Mouse (Mus musculus): ENCODE results near the gene Mef2b. TPM values are rescaled to one million over a fixed set of nuclear protein-coding genes. Genes with fewer than 3 reads are reported as not detected.
A peak's percentile ranks its signal among the peaks of the same experiment; 100 is the strongest.

The Mef2b gene
- polyA plus RNA-seq, 1 experiment from 2014 or later = not detected

DNA sequence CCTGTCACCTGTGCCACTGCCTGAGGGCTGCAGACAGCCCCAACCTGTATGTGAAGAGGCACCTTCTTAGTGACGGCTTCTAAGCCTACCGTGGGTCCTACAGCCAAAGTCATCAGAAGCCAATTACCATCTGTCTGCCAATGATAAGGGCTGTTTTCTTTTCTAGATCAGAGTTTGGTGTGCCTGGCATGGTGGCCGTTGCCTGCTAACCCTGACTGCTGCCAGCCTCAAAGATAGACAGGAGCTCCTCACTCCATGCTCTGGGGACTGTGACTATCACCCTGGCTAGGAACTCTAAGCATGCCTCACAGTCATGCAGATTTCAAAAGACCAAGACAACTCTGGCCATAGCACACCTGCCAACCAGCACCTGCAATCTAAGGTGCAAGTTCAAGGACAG, 61.9 kb downstream of the Mef2b start:
- Histone ChIP-seq H3K36me3 (ENCODE audit: control insufficient read depth, insufficient read depth) (no peaks in the 10 kb centered on the region), H3K9ac (ENCODE audit: low read depth, low read length) (peak overlapping the region; percentile 63), H3K4me3 (ENCODE audit: low read depth, low read length) (peak overlapping the region; percentile 23; the same call in 1 of the 2 replicates), H3K27ac (ENCODE audit: low read length) (peak overlapping the region; percentile 83), H3K9me3 (replicated peaks; ENCODE audit: control insufficient read depth, low read length) (no peaks in the 10 kb centered on the region), H3K4me1 (ENCODE audit: control insufficient read depth, low read depth, low read length) (peaks cover 42% of the 10 kb centered on the region), H3K4me2 (ENCODE audit: low read depth, low read length) (peak overlapping the region; percentile 43), H3K27me3 (ENCODE audit: control insufficient read depth, insufficient read depth, low read depth, low read length) (no peaks in the 10 kb centered on the region)
- WGBS (ENCODE audit: insufficient replicate concordance) = 17% methylated on average over 3 of the region's 3 CpGs
- peak; percentile 82 for ATAC-seq (ENCODE audit: low read depth)

DNA sequence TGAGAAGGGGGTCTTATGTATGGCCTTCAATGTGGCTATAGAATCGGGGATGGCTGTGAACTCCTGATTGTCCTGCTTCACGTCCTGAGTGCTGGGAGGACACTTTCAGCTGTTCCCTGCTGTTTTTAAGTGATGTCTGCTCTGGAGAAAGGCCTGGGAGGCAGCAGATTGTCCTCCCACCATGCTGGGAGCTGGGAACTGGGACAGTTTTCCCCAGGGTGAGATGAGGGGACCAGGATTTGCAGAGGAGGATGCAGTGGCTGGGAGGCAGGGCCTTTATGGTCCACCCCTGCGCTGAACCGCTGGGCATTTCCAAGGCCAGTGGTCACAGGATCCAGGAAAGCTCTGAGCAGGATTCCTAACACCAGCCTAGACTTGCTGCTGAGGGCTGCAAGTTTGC, 63.6 kb downstream of the Mef2b start:
- WGBS (ENCODE audit: insufficient replicate concordance) = 75% methylated on average over 4 of the region's 4 CpGs
- Histone ChIP-seq H3K4me1 (ENCODE audit: control insufficient read depth, low read depth, low read length) (peaks cover 43% of the 10 kb centered on the region), H3K9ac (ENCODE audit: low read depth, low read length) (no peak overlapping the region), H3K9me3 (replicated peaks; ENCODE audit: control insufficient read depth, low read length) (no peaks in the 10 kb centered on the region), H3K36me3 (ENCODE audit: control insufficient read depth, insufficient read depth) (no peaks in the 10 kb centered on the region), H3K27me3 (ENCODE audit: control insufficient read depth, insufficient read depth, low read depth, low read length) (no peaks in the 10 kb centered on the region), H3K27ac (ENCODE audit: low read length) (no peak overlapping the region), H3K4me3 (ENCODE audit: low read depth, low read length) (no peak overlapping the region), H3K4me2 (ENCODE audit: low read depth, low read length) (no peak overlapping the region)
- ATAC-seq (ENCODE audit: low read depth) = no peak

DNA sequence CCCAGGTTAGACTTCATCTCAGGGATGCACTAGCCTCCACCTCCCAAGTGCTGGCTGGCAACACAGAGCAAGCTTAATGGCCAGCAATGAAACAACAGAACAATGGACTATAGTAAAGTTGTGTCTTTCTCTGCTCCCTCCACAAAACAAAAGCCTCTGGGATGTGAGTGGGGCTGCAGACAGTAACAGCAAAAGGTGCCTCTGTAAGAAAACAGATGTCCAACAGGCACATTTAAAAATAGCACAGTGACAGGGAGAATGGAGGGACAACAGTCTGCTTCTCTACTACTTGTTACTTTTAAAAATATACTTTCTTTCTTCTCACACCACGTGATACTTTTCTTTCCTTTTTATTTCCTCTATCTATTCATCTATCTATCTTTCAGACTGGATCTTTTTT, 65.2 kb downstream of the Mef2b start:
- H3K4me2 ChIP-seq (ENCODE audit: low read depth, low read length) = no peak overlapping the region
- no peak overlapping the region for H3K4me3 ChIP-seq (ENCODE audit: low read depth, low read length)
- H3K36me3 ChIP-seq (ENCODE audit: control insufficient read depth, insufficient read depth) = no peaks in the 10 kb centered on the region
- WGBS (ENCODE audit: insufficient replicate concordance) = 50% methylated on average over 1 of the region's 1 CpGs
- H3K4me1 ChIP-seq (ENCODE audit: control insufficient read depth, low read depth, low read length) = peaks cover 42% of the 10 kb centered on the region
- no peak overlapping the region for H3K27ac ChIP-seq (ENCODE audit: low read length)
- no peak for ATAC-seq (ENCODE audit: low read depth)
- H3K9me3 ChIP-seq (replicated peaks; ENCODE audit: control insufficient read depth, low read length) = no peaks in the 10 kb centered on the region
- no peak overlapping the region for H3K9ac ChIP-seq (ENCODE audit: low read depth, low read length)
- no peaks in the 10 kb centered on the region for H3K27me3 ChIP-seq (ENCODE audit: control insufficient read depth, insufficient read depth, low read depth, low read length)

DNA sequence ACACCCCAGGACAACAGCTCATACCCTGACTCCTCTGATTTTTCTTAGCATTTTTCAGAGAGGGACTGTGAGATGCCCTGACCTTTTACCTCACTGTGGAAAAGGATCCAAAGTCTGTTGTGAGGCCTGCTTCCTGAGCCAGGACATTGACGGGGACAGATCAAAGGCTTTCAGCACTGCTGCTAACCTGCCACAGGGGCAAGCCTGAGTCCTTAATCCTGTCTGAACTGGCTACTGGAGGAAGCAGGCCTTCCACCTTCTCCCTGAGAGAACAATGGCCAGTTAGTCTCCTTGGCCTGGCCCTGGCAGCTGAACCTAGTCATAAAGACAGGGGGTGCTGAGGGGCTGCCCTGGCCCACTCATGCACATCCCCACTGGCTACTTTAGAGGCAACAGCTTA, 68.6 kb downstream of the Mef2b start:
- 64% methylated on average over 1 of the region's 1 CpGs for WGBS (ENCODE audit: insufficient replicate concordance)
- Histone ChIP-seq H3K4me3 (ENCODE audit: low read depth, low read length) (no peak overlapping the region), H3K9ac (ENCODE audit: low read depth, low read length) (no peak overlapping the region), H3K27ac (ENCODE audit: low read length) (peak overlapping the region; percentile 49), H3K4me2 (ENCODE audit: low read depth, low read length) (no peak overlapping the region), H3K4me1 (ENCODE audit: control insufficient read depth, low read depth, low read length) (peaks cover 35% of the 10 kb centered on the region), H3K27me3 (ENCODE audit: control insufficient read depth, insufficient read depth, low read depth, low read length) (no peaks in the 10 kb centered on the region), H3K9me3 (replicated peaks; ENCODE audit: control insufficient read depth, low read length) (no peaks in the 10 kb centered on the region), H3K36me3 (ENCODE audit: control insufficient read depth, insufficient read depth) (no peaks in the 10 kb centered on the region)
- no peak for ATAC-seq (ENCODE audit: low read depth)

DNA sequence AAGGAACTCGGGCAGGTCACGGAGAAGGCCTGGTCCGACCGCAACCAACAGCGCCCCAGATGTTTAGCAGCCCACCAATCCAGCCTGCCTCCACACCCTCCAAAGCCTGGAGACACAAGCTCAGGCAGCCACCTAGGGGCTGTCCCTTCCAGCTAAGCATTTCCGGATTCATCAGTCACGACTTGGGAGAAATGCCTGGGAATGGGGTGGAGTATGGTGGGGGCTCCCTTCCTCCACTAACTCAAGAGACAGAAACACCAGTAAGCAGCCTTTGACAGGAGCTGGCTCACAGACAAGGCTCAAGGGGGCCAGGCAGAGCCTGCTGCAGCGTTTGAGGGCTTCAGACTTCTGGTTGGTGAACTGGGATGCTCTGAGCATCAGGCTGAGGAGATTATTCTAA, 71.0 kb downstream of the Mef2b start:
- H3K9me3 ChIP-seq (replicated peaks; ENCODE audit: control insufficient read depth, low read length) = no peaks in the 10 kb centered on the region
- no peak for ATAC-seq (ENCODE audit: low read depth)
- 49% methylated on average over 8 of the region's 8 CpGs for WGBS (ENCODE audit: insufficient replicate concordance)
- peak overlapping the region; percentile 29; the same call in 1 of the 2 replicates for H3K27ac ChIP-seq (ENCODE audit: low read length)
- no peaks in the 10 kb centered on the region for H3K36me3 ChIP-seq (ENCODE audit: control insufficient read depth, insufficient read depth)
- H3K4me1 ChIP-seq (ENCODE audit: control insufficient read depth, low read depth, low read length) = peaks cover 32% of the 10 kb centered on the region
- peak overlapping the region; percentile 5; the same call in 1 of the 2 replicates for H3K9ac ChIP-seq (ENCODE audit: low read depth, low read length)
- H3K4me3 ChIP-seq (ENCODE audit: low read depth, low read length) = peak overlapping the region; percentile 81
- no peaks in the 10 kb centered on the region for H3K27me3 ChIP-seq (ENCODE audit: control insufficient read depth, insufficient read depth, low read depth, low read length)
- H3K4me2 ChIP-seq (ENCODE audit: low read depth, low read length) = peak overlapping the region; percentile 98

DNA sequence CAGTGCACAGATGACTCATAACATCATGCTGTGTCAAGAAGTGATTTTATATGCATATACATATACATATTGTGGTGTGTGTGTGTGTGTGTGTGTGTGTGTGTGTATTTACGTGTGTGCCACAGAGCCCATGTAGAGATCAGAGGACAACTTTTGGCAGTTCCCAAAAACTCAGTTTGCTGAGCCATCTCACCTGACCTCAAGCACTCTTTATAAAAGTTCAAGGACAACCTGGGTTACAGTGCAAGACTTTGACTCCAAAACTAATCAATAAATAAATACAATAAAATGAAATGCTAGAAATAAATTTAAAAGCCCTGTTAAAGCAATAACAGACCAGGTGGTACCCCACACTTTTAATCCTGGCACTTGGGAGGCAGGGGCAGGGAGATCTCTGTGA, 71.8 kb downstream of the Mef2b start:
- 38% methylated on average over 1 of the region's 1 CpGs for WGBS (ENCODE audit: insufficient replicate concordance)
- Histone ChIP-seq H3K9me3 (replicated peaks; ENCODE audit: control insufficient read depth, low read length) (no peaks in the 10 kb centered on the region), H3K27ac (ENCODE audit: low read length) (peak overlapping the region; percentile 84), H3K4me3 (ENCODE audit: low read depth, low read length) (peak overlapping the region; percentile 81), H3K4me1 (ENCODE audit: control insufficient read depth, low read depth, low read length) (peaks cover 32% of the 10 kb centered on the region), H3K4me2 (ENCODE audit: low read depth, low read length) (peak overlapping the region; percentile 98), H3K36me3 (ENCODE audit: control insufficient read depth, insufficient read depth) (no peaks in the 10 kb centered on the region), H3K27me3 (ENCODE audit: control insufficient read depth, insufficient read depth, low read depth, low read length) (no peaks in the 10 kb centered on the region), H3K9ac (ENCODE audit: low read depth, low read length) (peak overlapping the region; percentile 87)
- no peak for ATAC-seq (ENCODE audit: low read depth)

DNA sequence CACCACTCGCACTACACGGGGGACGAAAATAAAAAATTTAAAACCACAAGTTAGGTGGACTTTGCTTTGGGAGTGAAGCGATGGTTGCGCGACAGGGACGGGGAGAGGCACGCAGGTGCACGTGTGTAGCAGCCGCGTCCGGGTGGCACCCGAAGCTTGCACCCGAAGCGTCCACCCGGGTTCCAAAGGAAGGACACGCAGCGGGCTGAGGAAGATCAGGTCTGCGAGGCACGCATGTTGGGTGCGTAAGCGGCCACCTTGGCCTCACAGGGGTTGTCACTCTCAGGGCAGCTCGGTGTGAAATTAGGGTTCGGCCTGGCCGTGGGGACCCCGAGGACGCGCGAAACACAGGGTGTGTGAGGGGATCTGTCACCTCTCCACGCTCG, 72.2 kb downstream of the Mef2b start:
- WGBS (ENCODE audit: insufficient replicate concordance) = under 1% methylated on average over 24 of the region's 31 CpGs
- no peaks in the 10 kb centered on the region for H3K27me3 ChIP-seq (ENCODE audit: control insufficient read depth, insufficient read depth, low read depth, low read length)
- peak overlapping the region; percentile 84 for H3K27ac ChIP-seq (ENCODE audit: low read length)
- peaks cover 32% of the 10 kb centered on the region for H3K4me1 ChIP-seq (ENCODE audit: control insufficient read depth, low read depth, low read length)
- no peaks in the 10 kb centered on the region for H3K9me3 ChIP-seq (replicated peaks; ENCODE audit: control insufficient read depth, low read length)
- peak overlapping the region; percentile 87 for H3K9ac ChIP-seq (ENCODE audit: low read depth, low read length)
- no peak for ATAC-seq (ENCODE audit: low read depth)
- no peaks in the 10 kb centered on the region for H3K36me3 ChIP-seq (ENCODE audit: control insufficient read depth, insufficient read depth)
- H3K4me2 ChIP-seq (ENCODE audit: low read depth, low read length) = peak overlapping the region; percentile 98
- H3K4me3 ChIP-seq (ENCODE audit: low read depth, low read length) = peak overlapping the region; percentile 81

DNA sequence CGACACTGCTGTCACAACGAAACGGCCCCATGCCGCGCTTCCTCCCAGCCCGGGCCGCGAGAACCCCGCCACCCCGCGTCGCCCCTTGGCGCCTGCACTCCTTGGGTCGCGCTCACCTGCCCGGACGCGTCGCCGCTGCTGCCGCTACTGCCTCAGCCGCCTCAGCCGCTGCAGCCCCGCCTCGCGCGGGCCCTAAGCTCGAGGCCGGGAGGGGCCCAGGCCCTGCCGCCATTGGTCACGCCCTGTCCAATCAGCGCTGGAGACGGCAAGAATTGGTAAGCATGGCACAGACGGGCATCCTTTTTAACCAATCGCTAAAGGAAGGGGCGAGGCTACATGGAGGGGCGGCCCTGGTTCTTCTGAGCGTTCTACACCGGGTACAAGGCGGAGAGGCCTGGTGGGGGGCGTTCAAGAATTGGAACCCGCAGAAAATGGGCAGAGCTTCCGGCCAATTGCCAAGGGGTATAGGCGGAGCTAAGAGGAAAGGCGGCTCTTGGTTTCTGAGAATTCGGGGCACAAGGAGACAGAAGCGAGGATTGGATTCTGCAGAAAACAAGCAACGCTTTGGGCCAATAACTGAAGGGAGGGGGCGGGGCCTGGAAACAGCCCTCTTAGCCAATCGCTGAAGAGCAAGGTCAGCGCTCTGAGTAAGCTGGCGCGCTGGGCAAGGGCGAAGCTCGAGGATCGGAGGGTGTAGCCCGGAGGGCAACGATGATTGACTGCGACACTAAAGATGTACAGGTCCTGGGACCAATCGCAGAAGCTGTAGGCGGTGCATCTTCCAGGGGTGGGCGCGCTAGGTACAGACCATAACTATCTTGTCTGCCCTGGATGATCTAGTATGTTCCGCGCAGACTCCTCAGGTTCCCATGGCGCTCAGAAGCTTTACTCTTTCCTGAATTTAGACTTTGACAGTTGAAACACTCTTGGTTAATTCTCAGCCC, 72.9 kb downstream of the Mef2b start, which contains the start of gene Slc25a42:
Slc25a42 (minus strand) TSS at position 194 of the 944 bp plus-strand sequence.
- 0% methylated on average over 66 of the region's 66 CpGs for WGBS (ENCODE audit: insufficient replicate concordance)
- H3K9ac ChIP-seq (ENCODE audit: low read depth, low read length) = peak within 1 kb of the TSS; percentile 87
- H3K4me1 ChIP-seq (ENCODE audit: control insufficient read depth, low read depth, low read length) = peaks cover 32% of the 10 kb centered on the region
- ATAC-seq (ENCODE audit: low read depth) = peak; percentile 92
- no peaks in the 10 kb centered on the region for H3K9me3 ChIP-seq (replicated peaks; ENCODE audit: control insufficient read depth, low read length)
- H3K27ac ChIP-seq (ENCODE audit: low read length) = peak within 1 kb of the TSS; percentile 94
- H3K4me2 ChIP-seq (ENCODE audit: low read depth, low read length) = peak within 1 kb of the TSS; percentile 98
- H3K36me3 ChIP-seq (ENCODE audit: control insufficient read depth, insufficient read depth) = no peaks in the 10 kb centered on the region
- peak within 1 kb of the TSS; percentile 81 for H3K4me3 ChIP-seq (ENCODE audit: low read depth, low read length)
- H3K27me3 ChIP-seq (ENCODE audit: control insufficient read depth, insufficient read depth, low read depth, low read length) = no peaks in the 10 kb centered on the region

DNA sequence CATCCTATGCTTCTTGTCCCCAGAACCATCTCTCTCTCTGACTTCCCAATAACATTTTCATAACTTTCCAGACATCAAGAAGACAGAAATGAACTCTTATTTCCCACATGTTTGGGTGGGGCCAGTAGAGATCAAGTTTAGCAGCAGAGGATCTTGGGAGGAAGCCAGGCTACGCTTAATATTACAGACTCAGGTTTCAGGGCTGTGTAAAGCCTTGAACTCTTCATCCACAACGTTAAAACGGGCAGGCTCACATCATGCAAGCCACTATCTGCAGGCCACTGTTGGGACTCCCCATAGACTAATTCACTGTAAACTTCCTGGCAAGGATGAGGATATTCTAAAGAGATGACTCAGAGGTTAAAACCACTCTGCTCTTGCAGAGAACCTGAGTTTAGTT, 74.9 kb downstream of the Mef2b start:
- H3K9ac ChIP-seq (ENCODE audit: low read depth, low read length) = no peak overlapping the region
- H3K4me3 ChIP-seq (ENCODE audit: low read depth, low read length) = no peak overlapping the region
- WGBS (ENCODE audit: insufficient replicate concordance) = 75% methylated on average over 3 of the region's 3 CpGs
- H3K9me3 ChIP-seq (replicated peaks; ENCODE audit: control insufficient read depth, low read length) = no peaks in the 10 kb centered on the region
- no peaks in the 10 kb centered on the region for H3K27me3 ChIP-seq (ENCODE audit: control insufficient read depth, insufficient read depth, low read depth, low read length)
- peaks cover 31% of the 10 kb centered on the region for H3K4me1 ChIP-seq (ENCODE audit: control insufficient read depth, low read depth, low read length)
- H3K4me2 ChIP-seq (ENCODE audit: low read depth, low read length) = no peak overlapping the region
- no peaks in the 10 kb centered on the region for H3K36me3 ChIP-seq (ENCODE audit: control insufficient read depth, insufficient read depth)
- ATAC-seq (ENCODE audit: low read depth) = no peak
- no peak overlapping the region for H3K27ac ChIP-seq (ENCODE audit: low read length)
